In genomic region chr10:43918696-43919608, GRCm38 (mm10) we compare ENCODE assay signal across 7 mouse cellular contexts. TPM values are rescaled to one million over a fixed set of nuclear protein-coding genes. Genes with fewer than 3 reads are reported as not detected.
A peak's percentile ranks its signal among the peaks of the same experiment; 100 is the strongest.
DNase-seq lines count a peak whose midpoint lies in the region; ATAC-seq and TF ChIP-seq lines count a peak whose summit lies in the region.

No protein-coding gene starts in this region.

- H3K9me3 ChIP-seq in hindbrain, postnatal 0 days (ENCODE audit: low read length): no peaks in the 10 kb centered on the region
- no peaks in the 10 kb centered on the region for H3K9me3 ChIP-seq in midbrain, embryonic 15.5 days

- 40% methylated on average over 17 of the region's 17 CpGs for WGBS in hindbrain, postnatal 0 days
- 39% methylated on average over 17 of the region's 17 CpGs for WGBS in midbrain, embryonic 15.5 days

- no peaks in the 10 kb centered on the region for H3K36me3 ChIP-seq in hindbrain, postnatal 0 days (ENCODE audit: insufficient read depth, low read length)
- no peaks in the 10 kb centered on the region for H3K36me3 ChIP-seq in midbrain, embryonic 15.5 days (replicated peaks)

- peak; percentile 81 for DNase-seq in ZHBTc4 (ENCODE audit: low read depth, low spot score)
- peak; percentile 38 for DNase-seq in cerebellum, adult 9-10 months
- DNase-seq in frontal cortex, adult 2 months (ENCODE audit: extremely low spot score in 1 of 2, low spot score in 1 of 2): peak; percentile 28 to 91
- peak; percentile 89 for DNase-seq in hindbrain, postnatal 0 days (ENCODE audit: low spot score)
- DNase-seq in left cerebral cortex, postnatal 25 days (ENCODE audit: low spot score in 2 of 2): peak; percentile 75 to 86
- peak; percentile 73 for DNase-seq in spleen, adult 12 weeks (ENCODE audit: low spot score)

- ATAC-seq in hindbrain, postnatal 0 days: peak; percentile 81
- peak; percentile 78 for ATAC-seq in midbrain, embryonic 15.5 days (replicated peaks)

- H3K4me1 ChIP-seq in hindbrain, postnatal 0 days (ENCODE audit: insufficient read depth, low read length): no peaks in the 10 kb centered on the region
- H3K4me1 ChIP-seq in midbrain, embryonic 15.5 days: no peaks in the 10 kb centered on the region

- H3K9ac ChIP-seq in hindbrain, postnatal 0 days (replicated peaks; ENCODE audit: low read length): no peak overlapping the region
- H3K9ac ChIP-seq in midbrain, embryonic 15.5 days: no peak overlapping the region

- peak; percentile 97 for TF ChIP-seq CTCF in hindbrain, postnatal 0 days (IDR thresholded peaks at IDR 0.05; ENCODE audit: low read depth)

- H3K27me3 ChIP-seq in hindbrain, postnatal 0 days (ENCODE audit: insufficient read depth, low read length): no peaks in the 10 kb centered on the region
- no peaks in the 10 kb centered on the region for H3K27me3 ChIP-seq in midbrain, embryonic 15.5 days (replicated peaks)

- no peak overlapping the region for H3K27ac ChIP-seq in hindbrain, postnatal 0 days
- no peak overlapping the region for H3K27ac ChIP-seq in midbrain, embryonic 15.5 days

- intact Hi-C loops in left cerebral cortex, postnatal 25 days (cut with DNase I): loop anchor here (1.0 kb wide), 1 partner anchor 344 kb away; no protein-coding TSS in a partner anchor

- no peak overlapping the region for H3K4me2 ChIP-seq in hindbrain, postnatal 0 days (ENCODE audit: low read depth, low read length)
- H3K4me2 ChIP-seq in midbrain, embryonic 15.5 days: no peak overlapping the region

- H3K4me3 ChIP-seq in hindbrain, postnatal 0 days (ENCODE audit: low read length): no peak overlapping the region
- H3K4me3 ChIP-seq in midbrain, embryonic 15.5 days: no peak overlapping the region

RNA-seq across cellular contexts. Expression of gene Rtn4ip1, which starts 17.3 kb away (rescaled TPM):
- polyA plus RNA-seq in frontal cortex, adult 2 months (2012; rRNA removed): 14.3 and 15.1 TPM in 2 replicates
- 4.2 and 4.4 TPM in 2 replicates for total RNA-seq in hindbrain, postnatal 0 days (2014; rRNA removed)
- polyA plus RNA-seq in hindbrain, postnatal 0 days (2015; fragmentation: Nextera tagmentation; extraction: Ambion mirVana): 10.4 and 11.7 TPM in 2 replicates
- total RNA-seq in left cerebral cortex, postnatal 25 days (2021): 10 to 100 TPM; 13.1 to 14.5 TPM
- 15.0 and 16.0 TPM in 2 replicates for polyA plus RNA-seq in midbrain, embryonic 15.5 days (2015; fragmentation: Nextera tagmentation; extraction: Ambion mirVana)

RNA-seq across cellular contexts. Expression of gene Qrsl1, which starts 17.4 kb away (rescaled TPM):
- 20.7 and 21.3 TPM in 2 replicates for polyA plus RNA-seq in frontal cortex, adult 2 months (2012; rRNA removed)
- total RNA-seq in hindbrain, postnatal 0 days (2014; rRNA removed): 16.9 and 19.0 TPM in 2 replicates
- polyA plus RNA-seq in hindbrain, postnatal 0 days (2015; fragmentation: Nextera tagmentation; extraction: Ambion mirVana): 20.1 and 20.7 TPM in 2 replicates
- 10 to 100 TPM; 14.8 to 15.0 TPM for total RNA-seq in left cerebral cortex, postnatal 25 days (2021)
- 22.1 and 23.5 TPM in 2 replicates for polyA plus RNA-seq in midbrain, embryonic 15.5 days (2015; fragmentation: Nextera tagmentation; extraction: Ambion mirVana)

Comparison
In these comparisons a context has a peak if more than half of its experiments do, and no peak if none do; other contexts are left out.
1. DNase-seq: peak in every context shown above with its lines; median percentile 89 in hindbrain, postnatal 0 days; 81 in ZHBTc4; 80 in left cerebral cortex, postnatal 25 days; 73 in spleen, adult 12 weeks; 60 in frontal cortex, adult 2 months; 38 in cerebellum, adult 9-10 months.